Mouse (Mus musculus) cerebral cortex, adult 2 months (tissue): ENCODE measurements around the gene Thoc6.

Experiments used
- WGBS: fragments of 180-500 bp; shearing (Covaris S2); methylation state at CpG from one replicate; pipeline ENCODE4 v1.1.7; 2018; 5-methylcytosine and 5-hydroxymethylcytosine counted together

Thoc6 gene

GRCm38 (mm10) chr17:23677236-23677679 lies 3.6 kb upstream of the Thoc6 start, which contains the start of gene Tnfrsf12a:
Tnfrsf12a (minus strand) TSS chr17:23677468.
- WGBS = 1% methylated on average over 34 of the region's 34 CpGs

- WGBS = under 1% methylated on average over 37 of the region's 37 CpGs
These were observed 2.9 kb upstream of the Thoc6 start for GRCm38 (mm10) chr17:23676473-23677031.

- 26% methylated on average over 15 of the region's 15 CpGs for WGBS
These were observed 2.0 kb upstream of the Thoc6 start for GRCm38 (mm10) chr17:23675564-23676281.

- WGBS = 29% methylated on average over 5 of the region's 5 CpGs
These were observed 1.4 kb upstream of the Thoc6 start for GRCm38 (mm10) chr17:23675127-23675526.

DNA sequence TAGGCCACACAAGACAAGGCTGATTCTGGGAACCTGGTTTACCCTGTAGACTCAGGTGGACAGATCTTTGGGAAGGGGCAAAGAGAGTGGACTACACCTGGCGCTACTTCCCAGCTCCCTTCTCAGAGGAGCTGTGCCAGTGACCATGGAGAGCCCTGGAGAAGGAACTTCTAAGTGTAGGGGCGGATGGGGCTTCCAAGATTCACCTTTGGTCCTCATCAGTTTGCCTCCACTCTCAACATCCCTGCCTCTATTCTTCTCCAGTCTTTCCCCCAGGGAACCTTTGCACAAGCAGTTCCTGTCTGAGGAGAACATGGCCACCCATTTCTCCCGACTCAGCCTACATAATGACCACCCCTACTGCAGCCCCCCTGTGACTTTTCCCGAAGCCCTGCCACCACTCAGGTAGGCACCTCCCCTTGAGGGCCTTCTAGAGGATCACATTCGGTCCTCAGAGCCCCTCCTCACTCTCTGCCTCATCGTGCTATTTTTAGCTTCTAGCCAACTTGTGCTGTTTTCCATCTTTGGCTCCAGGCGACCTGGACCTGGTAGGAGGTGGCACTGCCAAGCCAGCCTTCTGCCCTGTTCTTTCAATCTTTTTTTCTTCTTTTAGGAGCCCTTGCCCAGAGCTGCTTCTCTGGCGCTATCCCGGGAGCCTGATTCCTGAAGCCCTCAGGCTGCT lies 730 bp upstream of the Thoc6 start:
- WGBS = 25% methylated on average over 9 of the region's 9 CpGs

- 59% methylated on average over 3 of the region's 3 CpGs for WGBS
These were observed 921 bp downstream of the Thoc6 start for GRCm38 (mm10) chr17:23672761-23673160.

GRCm38 (mm10) chr17:23671519-23671918 lies 2.2 kb downstream of the Thoc6 start:
- 92% methylated on average over 3 of the region's 3 CpGs for whole genome bisulfite sequencing

- 87% methylated on average over 7 of the region's 7 CpGs for WGBS
These were observed 3.1 kb downstream of the Thoc6 start for GRCm38 (mm10) chr17:23670516-23671074.

- WGBS = 89% methylated on average over 14 of the region's 14 CpGs
These were observed 8.2 kb downstream of the Thoc6 start for GRCm38 (mm10) chr17:23665511-23665910.

DNA sequence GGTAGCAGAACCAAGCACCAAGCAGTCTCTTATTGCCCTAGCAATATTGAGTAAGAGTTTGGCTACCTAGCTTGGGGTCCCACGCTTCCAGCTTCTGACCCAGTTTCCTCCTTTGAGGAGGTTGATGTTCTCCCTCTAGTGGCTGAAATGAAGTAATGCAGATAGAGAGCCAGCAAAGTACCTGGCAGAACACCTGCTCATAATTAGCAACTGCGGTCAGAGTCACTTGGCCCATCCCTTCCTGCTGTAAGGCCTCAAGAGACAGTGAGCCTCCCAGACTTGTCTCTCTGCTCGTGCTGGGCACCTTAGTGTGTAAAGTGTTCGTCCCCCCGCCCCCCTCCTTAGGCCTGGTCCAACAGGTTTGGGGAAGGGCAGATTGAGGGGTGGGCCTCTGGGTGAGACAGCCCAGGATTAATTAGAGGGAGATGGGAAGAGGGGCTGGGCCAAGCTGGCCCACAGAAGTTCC lies 9.1 kb downstream of the Thoc6 start:
- 26% methylated on average over 5 of the region's 5 CpGs for WGBS

DNA sequence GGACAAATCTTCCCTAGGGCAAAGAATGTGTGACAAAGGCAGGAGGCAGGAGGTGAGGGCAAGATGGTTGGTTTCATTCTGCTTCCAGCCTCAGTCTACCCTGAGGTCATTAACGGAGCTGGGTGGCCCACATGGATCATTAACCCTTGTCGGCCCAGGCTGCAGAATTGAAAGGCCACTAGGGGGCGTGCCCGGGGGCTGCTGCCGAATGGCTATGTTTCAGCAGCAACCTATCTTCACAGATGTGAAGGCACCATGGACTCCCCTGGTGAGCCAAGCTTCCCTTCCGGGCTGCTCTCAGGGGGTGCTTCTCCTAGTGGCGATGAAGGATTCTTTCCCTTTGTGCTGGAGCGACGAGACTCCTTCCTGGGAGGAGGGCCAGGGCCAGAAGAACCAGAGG lies 12.2 kb downstream of the Thoc6 start:
- 3% methylated on average over 9 of the region's 9 CpGs for WGBS

- 4% methylated on average over 14 of the region's 14 CpGs for WGBS
These were observed 12.8 kb downstream of the Thoc6 start for GRCm38 (mm10) chr17:23660876-23661200.

GRCm38 (mm10) chr17:23660117-23660875 lies 13.4 kb downstream of the Thoc6 start, which contains the start of gene Bicdl2:
Bicdl2 (plus strand) TSS chr17:23660506.
- WGBS = 4% methylated on average over 27 of the region's 27 CpGs

GRCm38 (mm10) chr17:23658450-23658849 lies 15.2 kb downstream of the Thoc6 start:
- 89% methylated on average over 3 of the region's 3 CpGs for WGBS

DNA sequence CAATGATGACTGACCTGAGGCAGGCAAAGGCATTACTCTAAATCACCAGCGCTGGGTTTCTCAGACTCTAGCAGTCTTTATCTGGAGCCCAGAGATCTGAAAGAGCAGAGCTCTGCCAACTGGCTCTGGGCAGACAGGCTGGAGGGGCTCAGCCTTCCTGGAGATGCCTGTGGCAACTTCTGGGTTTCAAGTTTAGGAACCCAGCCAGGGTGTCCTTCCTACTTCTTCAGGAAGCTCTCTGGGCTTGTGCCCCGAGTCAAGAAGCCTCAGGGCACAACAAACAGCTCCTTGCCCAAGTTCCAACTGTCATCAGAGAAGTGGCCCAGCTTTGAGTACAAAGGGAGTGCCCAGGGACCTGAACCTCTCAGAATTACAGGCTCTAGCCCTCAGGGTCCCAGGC lies 19.3 kb downstream of the Thoc6 start:
- 62% methylated on average over 2 of the region's 2 CpGs for WGBS

DNA sequence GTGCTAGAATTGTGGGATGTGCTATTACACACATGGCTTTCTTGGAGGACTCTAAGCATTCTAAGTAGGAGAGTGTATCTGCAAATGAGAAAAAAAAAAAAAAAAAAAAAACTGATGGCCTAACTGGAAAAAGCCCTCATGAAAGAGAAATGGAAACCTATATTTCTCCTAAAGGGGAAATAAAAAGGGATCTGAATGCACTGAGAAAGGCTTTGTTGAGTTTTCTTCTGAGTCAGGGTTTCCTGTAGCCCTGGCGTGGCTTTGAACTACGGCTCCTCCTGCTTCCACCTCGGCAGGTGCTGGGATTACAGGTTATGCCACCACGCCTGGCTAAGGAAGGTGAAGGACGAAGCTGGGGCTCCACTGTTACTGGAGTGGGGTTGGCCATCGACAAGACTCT lies 19.7 kb downstream of the Thoc6 start:
- WGBS = 72% methylated on average over 6 of the region's 6 CpGs

- WGBS = 67% methylated on average over 2 of the region's 2 CpGs
These were observed 20.4 kb downstream of the Thoc6 start for GRCm38 (mm10) chr17:23653324-23653723.

DNA sequence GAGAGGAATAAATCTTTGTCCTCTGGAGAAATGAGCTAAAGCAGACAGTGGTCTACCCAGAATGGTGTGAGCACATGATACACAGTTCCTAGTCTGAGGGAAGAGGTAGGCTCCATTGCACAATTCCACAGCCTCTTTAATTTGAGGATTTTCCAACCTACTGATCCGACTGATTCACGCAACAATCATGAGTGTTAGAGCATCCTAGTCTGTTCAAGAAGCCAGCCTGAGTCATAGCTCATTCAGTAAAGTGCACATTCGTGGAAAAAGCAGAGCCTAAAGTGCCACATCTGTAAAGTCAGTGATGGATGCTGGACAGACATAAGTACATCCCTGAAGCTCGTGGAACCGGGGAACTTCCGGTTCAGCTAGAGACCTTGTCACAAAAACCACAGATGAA lies 22.3 kb downstream of the Thoc6 start:
- 73% methylated on average over 6 of the region's 6 CpGs for WGBS

DNA sequence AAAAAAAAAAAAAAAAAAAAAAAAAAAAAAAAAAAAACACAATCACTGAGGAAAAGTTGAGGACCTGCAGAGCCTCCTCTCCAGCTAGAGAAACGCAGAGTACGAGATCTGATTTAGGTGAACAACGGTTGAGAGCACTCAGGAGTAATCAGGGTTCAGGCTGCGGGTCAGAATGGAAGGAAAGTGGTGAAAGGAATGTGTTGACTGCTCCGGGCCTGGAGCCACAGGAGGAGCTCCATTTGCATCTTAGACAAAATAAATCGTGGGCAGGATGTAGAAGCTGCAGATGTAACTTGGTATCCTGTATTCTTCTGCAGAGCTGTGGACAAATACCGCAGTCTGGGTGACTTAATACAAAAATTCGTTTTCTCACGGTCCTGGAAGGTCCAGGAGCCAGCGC lies 27.8 kb downstream of the Thoc6 start:
- 69% methylated on average over 10 of the region's 10 CpGs for WGBS

- WGBS = 4% methylated on average over 58 of the region's 58 CpGs
These were observed 28.8 kb downstream of the Thoc6 start, which contains the start of gene Mmp25 for GRCm38 (mm10) chr17:23644613-23645495. Mmp25 (minus strand) TSS chr17:23645277.

DNA sequence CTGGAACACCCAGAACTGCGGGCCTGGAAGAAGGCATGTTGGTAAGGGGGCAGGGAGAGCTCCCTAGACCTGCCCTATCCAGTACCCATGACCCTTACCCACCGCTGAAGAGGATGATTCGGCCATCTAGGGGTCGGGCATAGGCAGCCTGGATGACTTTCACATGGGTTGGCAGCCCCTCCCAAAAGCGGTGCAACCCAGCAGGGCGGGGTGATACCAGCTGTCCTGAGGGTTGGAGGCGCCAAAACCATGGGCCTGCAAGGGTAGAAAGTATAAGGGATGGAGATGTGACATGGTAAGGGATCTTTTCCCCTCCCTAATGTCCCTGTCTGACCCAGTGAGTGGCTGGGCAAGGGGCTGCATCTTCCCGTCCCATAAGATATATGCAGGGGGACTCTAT lies 42.4 kb downstream of the Thoc6 start:
- 85% methylated on average over 8 of the region's 8 CpGs for WGBS
